Mouse (Mus musculus): Measurements from ENCODE around the gene 9230112D13Rik. TPM values are rescaled to one million over a fixed set of nuclear protein-coding genes. Genes with fewer than 3 reads are reported as not detected.

9230112D13Rik gene
- total RNA-seq, 2 experiments from 2014 or later, result not detected

DNA sequence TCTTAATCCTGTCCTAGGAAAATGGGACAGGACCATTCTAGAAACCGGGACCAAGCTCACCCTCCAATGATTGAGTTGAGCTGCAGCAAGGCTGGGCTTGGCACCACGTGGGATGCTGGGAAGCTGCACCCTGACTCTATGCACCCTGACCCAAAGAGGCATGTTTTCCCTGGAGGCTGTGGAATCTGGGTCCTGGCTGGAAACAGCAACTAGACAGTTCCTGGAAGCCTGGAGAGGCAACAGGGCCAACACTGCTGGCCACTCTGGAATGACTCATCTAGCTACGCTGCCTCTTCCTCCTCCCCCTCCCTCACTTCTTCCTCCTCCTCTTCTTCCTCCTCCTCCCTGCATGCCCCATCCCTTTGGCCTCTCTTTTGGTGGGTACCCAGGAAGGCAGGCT lies 31.4 kb upstream of the 9230112D13Rik start:
- no peak overlapping the region for H3K4me3 ChIP-seq

DNA sequence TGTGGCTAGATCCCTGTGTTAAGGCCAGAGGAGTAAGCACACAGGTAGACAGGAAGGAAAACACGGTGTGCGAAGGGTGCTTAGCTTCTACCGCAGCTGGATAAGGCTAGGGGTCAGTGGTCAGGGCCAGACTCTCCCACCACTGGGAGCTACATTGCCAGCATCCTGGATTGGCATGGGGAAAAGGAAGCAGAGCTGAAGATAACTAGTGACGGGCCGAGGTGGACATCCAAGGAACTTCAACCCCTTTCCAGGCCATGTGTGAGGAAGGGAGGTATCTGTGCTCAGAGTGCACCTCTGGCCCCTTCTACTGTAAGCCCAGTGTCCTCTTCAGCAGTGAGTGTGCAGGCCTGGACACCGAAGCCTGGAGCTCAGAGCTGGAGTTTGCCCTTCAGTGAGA lies 30.9 kb upstream of the 9230112D13Rik start:
- no peak for DNase-seq (ENCODE audit: low spot score in 2 of 2)
- Histone ChIP-seq H3K4me3 (no peak overlapping the region), H3K27ac (no peak overlapping the region)
- TF ChIP-seq CTCF (conservative IDR thresholded peaks at IDR 0.05), result no peak

More for the DNA sequence above, 31.4 kb upstream of the 9230112D13Rik start:
- no peak for DNase-seq (ENCODE audit: low spot score in 2 of 2)
- TF ChIP-seq CTCF (conservative IDR thresholded peaks at IDR 0.05), result no peak
- H3K27ac ChIP-seq, result no peak overlapping the region

DNA sequence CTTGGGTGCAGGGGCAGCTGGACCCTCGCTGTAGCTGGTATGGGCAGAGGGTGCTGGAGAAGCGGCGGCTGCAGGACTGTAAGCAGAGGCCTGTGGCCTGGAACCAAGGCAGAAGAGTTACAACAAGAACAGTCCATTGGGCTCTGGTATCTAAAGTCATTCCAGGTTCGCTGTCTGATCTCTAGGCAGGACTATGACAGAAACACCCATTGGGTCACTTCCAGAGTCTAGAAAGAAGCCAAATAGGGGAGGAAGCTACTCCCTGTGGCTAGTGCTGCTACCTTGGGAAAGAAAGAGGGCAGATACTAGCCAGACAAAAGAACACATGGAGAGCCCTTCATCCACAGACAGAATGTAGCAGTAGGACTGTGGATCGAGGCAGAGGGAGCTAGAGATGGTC lies 29.6 kb upstream of the 9230112D13Rik start:
- no peak for DNase-seq (ENCODE audit: low spot score in 2 of 2)
- H3K4me3 ChIP-seq, result no peak overlapping the region
- TF ChIP-seq CTCF (conservative IDR thresholded peaks at IDR 0.05), result no peak
- H3K27ac ChIP-seq, result no peak overlapping the region

DNA sequence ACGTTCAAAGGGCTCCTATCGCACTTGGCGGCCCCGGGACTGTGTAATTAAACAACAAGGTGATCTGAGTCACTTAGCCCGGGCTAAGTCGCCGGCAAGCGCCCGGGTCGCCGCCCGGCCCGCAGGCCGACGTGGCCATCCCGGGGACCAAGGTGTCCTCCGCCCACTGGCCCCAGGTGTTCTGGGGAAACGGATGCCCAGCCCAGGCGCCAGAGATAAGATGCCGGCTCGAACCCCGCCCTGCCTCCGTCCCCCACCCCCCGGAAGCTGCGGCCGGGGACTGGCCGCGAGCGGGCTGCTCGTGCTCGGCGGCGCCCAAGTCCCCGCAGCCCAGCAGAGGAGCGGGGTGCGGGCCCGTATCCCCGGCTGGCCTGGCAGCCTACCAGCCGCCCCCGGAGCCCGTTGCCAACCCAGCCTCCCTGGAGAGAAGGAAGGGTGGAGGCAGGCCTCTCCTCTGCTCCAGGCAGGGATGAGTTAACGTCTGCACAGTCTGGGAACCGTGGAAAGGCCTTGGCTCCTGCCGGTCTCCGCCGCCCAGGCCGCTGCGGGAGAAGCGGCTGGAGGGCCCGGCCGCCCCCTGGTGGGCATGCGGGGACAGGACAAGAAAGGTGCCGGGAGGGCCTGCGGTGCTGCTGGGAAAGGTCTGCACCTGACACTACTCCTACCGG lies 26.5 kb upstream of the 9230112D13Rik start:
- H3K4me3 ChIP-seq, result peak overlapping the region; percentile 73
- TF ChIP-seq CTCF (conservative IDR thresholded peaks at IDR 0.05), result peak; percentile 97
- peak; percentile 82 to 86 for DNase-seq (ENCODE audit: low spot score in 2 of 2)
- peak overlapping the region; percentile 93 for H3K27ac ChIP-seq

DNA sequence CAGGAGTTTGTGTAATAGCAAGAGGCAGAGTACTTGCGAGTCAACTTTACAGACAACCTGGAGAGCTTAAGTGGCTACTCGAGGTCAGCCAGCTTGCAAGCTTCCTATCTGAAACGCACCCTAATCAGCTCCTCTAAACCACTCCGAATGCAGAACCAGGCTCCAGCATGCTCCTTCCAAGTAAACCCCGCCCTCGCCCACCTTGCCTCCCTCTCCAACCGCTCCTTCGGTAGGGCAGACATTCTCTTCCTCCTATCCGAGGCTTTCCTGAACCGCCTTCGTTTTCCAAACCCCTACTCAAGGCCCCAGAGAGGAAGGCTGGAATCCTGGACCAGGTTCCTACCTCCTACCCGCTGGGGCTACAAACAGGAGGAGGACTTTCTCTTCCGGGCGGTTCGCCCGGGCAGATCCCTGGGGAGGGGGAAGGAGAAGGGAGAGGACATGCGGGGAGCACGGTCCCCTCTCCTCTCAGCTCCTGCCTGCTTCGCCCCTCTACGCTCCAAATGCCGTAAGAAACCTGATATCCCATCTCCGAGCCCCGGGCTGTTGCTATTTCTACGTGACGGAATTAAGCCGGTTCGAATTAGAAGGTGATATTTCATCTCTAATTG lies 25.9 kb upstream of the 9230112D13Rik start:
- Histone ChIP-seq H3K4me3 (peak overlapping the region; percentile 73), H3K27ac (peak overlapping the region; percentile 93)
- peak; percentile 30 to 40 for DNase-seq (ENCODE audit: low spot score in 2 of 2)
- no peak for TF ChIP-seq CTCF (conservative IDR thresholded peaks at IDR 0.05)

DNA sequence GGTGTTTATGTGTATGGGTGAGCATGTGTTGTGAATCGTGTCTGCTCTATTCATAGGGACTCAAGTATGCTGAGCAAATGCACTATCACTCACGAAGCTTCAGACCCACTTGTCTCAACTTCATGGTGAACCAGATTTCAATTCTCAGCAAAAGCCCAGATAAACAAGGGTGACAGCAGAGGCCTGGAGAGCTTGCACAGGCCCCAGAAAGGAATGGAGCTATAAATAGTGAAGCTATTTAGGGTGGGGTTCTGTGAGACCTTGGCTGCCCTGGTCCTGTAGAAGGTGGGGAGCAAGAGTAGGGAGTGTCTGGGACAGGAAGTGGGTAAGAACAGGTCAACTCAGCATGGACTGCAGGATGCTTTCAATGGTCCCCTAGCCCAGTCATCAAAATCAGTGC lies 21.9 kb upstream of the 9230112D13Rik start:
- TF ChIP-seq CTCF (conservative IDR thresholded peaks at IDR 0.05), result no peak
- H3K4me3 ChIP-seq, result no peak overlapping the region
- no peak overlapping the region for H3K27ac ChIP-seq
- DNase-seq (ENCODE audit: low spot score in 2 of 2), result no peak

DNA sequence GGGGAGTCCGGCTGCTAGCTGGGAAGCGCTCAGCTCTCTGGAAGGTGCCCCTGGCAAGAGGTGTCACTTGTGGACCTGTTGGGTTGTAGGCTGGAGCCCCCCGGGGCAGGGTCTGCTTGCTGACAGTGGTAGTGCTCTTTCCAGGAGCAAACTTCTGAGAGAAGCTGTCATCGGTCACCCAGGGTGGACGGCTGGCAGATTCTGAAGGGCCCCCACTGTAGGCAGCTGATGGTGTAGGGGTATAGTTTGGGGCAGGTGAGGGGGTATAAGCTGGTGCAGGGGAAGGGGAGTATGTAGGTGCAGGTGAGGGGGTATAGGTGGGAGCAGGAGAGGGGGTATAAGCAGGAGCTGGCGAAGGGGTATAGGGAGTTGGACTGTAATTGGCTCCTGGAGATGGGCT lies 21.4 kb upstream of the 9230112D13Rik start:
- no peak for TF ChIP-seq CTCF (conservative IDR thresholded peaks at IDR 0.05)
- DNase-seq (ENCODE audit: low spot score in 2 of 2), result no peak
- H3K27ac ChIP-seq, result no peak overlapping the region
- no peak overlapping the region for H3K4me3 ChIP-seq

DNA sequence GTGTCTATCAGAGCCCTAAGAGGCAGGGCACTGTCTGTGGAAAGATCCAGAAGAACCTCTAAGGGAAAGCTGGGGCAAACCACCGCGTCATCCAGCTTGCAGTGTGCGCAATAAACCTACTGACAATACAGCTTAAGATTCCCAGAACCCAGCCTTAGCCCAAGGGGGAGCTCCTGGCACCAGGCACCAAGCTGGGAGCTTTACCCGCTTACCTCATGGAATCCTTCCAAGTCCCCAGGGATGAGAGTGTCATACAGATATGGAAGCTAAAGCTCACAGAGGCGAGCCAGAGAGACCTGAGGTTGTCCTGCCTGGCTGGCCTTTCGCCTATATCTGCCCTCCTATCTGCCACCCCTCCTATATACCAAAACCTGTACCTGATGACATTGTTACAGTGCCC lies 21.0 kb upstream of the 9230112D13Rik start:
- no peak for TF ChIP-seq CTCF (conservative IDR thresholded peaks at IDR 0.05)
- Histone ChIP-seq H3K27ac (no peak overlapping the region), H3K4me3 (no peak overlapping the region)
- DNase-seq (ENCODE audit: low spot score in 2 of 2), result no peak

DNA sequence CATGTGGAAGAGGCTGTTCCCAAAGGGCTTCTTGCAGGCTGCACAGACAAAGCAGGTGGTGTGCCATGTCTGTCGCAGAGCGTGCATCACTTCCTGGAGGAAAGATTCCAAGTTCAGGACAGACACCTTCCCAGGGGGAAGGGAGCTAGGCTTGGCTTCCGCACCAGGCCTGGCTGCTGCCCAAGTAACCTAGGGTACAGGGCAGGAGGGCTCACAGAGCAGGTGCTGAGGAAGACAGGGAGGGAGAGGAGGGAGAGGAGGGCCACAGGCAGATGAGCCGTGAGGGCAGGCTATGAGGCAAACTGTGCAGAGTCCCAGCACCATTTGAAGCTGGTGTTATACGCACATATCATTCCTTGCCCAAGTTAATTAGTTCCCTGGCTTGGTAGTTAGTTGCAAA lies 19.3 kb upstream of the 9230112D13Rik start:
- no peak overlapping the region for H3K4me3 ChIP-seq
- TF ChIP-seq CTCF (conservative IDR thresholded peaks at IDR 0.05), result no peak
- no peak overlapping the region for H3K27ac ChIP-seq
- DNase-seq (ENCODE audit: low spot score in 2 of 2), result no peak

DNA sequence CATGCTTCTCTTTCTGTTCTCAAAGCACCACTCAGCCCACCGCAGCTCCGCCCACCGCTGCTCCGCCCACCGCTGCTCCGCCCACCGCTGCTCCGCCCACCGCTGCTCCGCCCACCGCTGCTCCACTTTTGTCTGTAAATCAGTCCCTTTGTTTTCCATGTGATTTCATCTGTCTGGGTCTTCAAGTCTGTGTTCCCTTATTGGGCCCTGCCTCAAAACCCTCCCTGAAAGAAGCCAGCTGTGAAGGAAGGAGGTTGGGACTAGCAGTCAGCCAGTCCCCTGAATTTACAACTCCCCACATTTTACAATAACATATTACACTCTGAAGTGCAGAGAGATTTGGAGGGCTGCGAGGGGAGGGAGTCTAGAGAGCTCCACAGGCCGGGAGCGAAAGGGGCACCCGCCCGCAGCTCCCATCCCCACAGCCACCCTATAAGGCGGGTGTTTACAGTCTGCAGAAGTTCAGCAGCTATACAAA lies 18.1 kb upstream of the 9230112D13Rik start:
- TF ChIP-seq CTCF (conservative IDR thresholded peaks at IDR 0.05), result no peak
- H3K4me3 ChIP-seq, result no peak overlapping the region
- no peak for DNase-seq (ENCODE audit: low spot score in 2 of 2)
- H3K27ac ChIP-seq, result no peak overlapping the region

DNA sequence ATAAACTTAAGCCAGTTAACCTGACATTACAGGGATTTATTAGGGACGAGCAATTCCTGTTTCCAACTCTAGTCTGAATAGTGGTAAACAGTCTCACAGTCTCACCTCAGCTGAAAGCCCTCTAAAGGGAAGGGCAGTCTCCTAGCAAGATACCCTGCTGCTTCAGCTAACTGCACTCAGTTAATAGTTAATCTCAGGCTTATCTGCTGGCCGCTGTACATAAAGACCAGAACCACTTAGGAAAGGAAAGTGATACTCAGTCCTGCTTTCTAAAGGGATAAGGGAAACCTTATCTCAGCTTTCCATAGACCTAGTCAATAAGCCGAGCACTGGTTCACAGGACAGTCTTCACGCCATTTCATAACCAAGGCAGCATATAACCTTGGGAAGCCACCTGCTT lies 13.3 kb upstream of the 9230112D13Rik start:
- Histone ChIP-seq H3K4me3 (no peak overlapping the region), H3K27ac (no peak overlapping the region)
- no peak for DNase-seq (ENCODE audit: low spot score in 2 of 2)
- TF ChIP-seq CTCF (conservative IDR thresholded peaks at IDR 0.05), result no peak

DNA sequence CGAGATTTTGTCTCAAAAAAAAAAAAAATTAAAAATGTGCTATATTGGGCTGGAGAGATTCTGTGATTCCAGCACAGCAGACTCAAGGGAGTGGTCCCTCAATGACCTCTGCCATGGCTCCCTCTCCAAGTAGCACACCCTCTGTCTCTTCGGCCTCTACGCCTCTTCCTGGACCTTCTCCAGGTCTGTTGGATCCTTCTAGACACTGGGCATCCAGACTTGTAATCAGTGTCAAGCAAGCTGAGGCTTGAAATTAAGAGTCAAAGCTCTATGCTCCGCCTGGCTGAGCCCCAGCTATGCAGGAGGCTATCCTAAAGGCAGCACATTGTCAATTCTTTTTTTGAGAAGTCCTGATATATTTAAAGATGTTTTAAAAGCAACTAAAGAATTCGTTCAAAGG lies 10.9 kb upstream of the 9230112D13Rik start:
- DNase-seq (ENCODE audit: low spot score in 2 of 2), result no peak
- no peak for TF ChIP-seq CTCF (conservative IDR thresholded peaks at IDR 0.05)
- Histone ChIP-seq H3K27ac (no peak overlapping the region), H3K4me3 (no peak overlapping the region)

DNA sequence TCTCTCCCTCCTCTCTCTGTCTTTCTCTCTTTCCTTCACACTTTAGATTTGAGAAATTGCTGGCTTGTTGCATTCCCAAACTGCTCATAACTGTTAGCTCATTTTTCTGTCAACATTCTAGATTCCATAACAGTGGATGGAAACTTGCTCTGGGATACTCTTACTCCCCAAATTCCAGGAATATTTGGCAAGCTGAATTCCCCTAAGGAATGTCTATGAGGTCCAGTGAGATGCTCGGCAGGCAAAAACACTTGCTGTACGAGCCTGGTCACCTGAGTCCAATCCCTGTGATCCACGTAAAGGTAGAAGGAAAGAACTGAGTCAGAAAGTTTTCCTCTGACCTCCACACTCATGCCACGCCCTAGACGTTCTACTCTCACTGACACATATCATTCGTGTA lies 9.9 kb upstream of the 9230112D13Rik start:
- no peak for DNase-seq (ENCODE audit: low spot score in 2 of 2)
- no peak for TF ChIP-seq CTCF (conservative IDR thresholded peaks at IDR 0.05)

DNA sequence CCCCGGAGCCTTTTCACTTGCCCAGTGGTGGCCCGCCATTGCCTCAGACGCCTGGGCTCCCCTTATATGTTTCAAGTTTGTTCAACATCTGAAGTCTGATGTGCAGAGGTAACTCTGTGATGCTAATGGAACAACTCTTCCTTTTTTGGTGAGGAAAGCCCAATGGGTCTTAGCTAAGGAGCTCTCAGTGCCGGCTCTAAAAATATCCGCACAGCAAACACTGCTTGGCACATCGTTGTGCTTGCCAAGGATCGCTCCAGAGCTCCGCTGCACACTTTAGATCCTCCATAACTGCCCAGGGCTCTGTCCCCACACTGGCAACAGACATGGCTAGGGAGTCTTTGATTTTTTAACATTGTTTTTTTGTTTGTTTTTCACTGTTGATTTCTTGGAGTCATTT lies 6.2 kb upstream of the 9230112D13Rik start:
- DNase-seq (ENCODE audit: low spot score in 2 of 2), result no peak
- no peak overlapping the region for H3K27ac ChIP-seq
- no peak overlapping the region for H3K4me3 ChIP-seq
- TF ChIP-seq CTCF (conservative IDR thresholded peaks at IDR 0.05), result no peak

More for the DNA sequence above, 9.9 kb upstream of the 9230112D13Rik start:
- H3K27ac ChIP-seq, result no peak overlapping the region
- no peak overlapping the region for H3K4me3 ChIP-seq
